Mouse (Mus musculus) WW6 (cell line): ENCODE measurements around the gene Sec24a.

Experiments
- DNase-seq: peaks from one replicate; pipeline ENCODE4 v3.0.0-alpha.2; 2013; ENCODE audit warnings: low read depth, low spot score

Sec24a gene

DNA sequence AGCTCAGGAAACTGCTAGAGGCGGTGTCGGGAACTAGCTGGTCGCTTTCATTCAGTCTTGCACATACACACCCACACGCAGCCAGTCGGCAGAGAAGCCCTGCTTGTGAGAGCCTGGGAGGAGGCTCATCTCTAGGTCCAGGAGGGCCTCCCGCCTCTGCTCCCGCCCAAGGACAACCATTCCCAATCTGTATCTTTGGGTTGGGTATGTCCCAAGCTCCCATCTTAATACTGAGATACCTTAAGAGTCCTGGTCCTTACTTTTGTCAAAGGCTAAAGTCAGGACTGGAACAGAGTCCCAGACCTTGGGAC, 113.6 kb downstream of the Sec24a start:
- DNase-seq: no peak

DNA sequence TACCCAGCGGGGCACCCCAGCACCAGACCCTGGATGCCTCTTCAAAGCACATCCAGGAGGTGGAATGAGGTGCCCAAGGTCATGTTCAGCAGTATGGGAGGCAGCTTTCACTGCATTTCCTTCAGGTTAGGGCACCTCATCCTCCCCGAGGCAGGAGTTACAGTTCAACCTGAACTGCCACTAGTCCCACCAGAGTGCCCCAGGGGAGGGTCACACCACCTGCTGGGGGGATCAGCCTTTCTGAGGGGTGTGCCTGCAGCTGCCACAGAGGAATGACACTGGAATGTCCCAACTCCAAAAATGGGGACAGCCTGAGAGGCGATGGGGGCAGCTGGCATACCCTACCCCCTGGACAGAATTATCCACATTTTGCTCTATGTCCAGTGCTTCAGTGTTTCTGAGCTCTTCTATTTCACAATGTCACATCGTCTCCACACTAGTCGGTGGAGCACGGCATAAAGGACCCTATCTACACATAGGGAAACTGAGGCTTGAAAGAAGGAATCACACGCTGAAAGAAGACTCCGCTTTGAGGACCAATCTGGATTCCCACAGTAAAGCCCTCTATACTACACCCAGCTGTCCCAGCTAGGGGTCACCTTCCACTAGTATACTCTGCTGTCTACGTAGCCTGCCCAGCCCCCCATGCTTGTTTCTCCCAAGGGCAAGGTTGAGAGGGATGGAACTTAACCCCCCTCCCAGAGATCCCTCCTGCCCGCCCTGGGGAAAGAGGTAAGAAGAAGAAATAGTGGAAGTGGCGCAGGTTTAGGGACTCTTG, 114.1 kb downstream of the Sec24a start:
- no peak for DNase-seq

- no peak for DNase-seq
Observed at GRCm38 (mm10) chr11:51648566-51648965, 114.9 kb downstream of the Sec24a start.

DNA sequence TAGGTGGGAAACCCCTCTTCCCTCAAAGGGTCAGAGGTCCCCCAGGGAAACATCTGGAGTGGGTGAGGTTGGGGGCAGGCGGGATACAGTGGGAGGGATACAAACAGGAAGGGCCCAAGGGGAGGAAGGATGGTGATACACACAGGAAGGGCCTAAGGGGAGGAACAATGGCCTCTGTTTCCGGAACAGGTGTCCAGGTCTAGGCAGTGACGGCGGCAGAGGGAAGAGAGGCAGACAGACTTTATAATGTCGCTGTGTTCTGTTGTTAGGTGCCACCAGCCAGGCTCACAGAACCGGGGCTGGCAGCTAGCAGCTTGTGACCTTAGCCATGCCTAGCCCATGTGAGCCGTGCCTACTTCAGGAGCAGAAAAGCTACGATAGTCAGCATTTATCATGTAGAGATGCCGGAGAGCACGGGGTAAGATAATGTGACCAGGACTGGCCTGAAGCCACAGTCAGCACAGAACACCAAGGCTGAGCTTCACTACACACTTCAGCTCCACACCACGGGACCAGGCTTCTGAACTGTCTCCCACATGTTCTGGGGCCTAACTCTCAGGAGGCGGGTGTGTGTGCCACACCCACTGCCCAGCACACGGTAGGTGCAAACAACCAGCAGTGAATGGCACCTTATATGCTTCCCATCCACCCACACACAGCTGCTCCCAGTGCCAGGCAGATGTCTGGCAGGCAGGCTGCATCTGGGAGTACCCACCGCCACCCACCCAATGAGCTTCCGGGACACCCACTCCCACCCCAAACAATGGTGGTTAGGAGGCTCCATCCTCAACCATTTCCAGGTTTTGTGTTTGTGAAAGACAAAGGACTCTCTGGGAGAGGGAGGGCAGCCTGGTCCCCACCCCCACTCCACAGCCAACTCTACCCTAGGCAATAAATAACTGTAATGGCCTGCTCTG, 116.4 kb downstream of the Sec24a start:
- no peak for DNase-seq

GRCm38 (mm10) chr11:51646245-51646644, 117.2 kb downstream of the Sec24a start:
- no peak for DNase-seq

DNA sequence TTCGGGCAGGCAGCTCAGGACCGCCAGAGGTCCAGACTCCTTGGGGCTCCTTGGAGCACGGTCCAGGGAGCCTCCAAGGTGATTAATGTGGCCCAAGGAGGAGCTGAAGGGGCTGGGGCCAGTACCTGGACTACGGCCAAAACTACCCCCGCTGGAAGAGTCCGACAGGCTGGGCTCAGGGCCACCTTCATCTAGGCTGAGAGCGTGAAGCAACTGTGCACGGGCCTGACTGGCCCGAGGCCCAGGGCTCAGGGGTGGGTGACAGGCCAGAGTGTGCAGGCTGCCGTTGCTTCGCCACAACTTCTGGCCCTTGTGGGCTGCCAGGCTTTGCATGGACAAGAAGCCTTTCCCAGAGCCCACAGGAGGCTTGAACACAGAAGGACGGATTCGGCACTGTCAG, 118.1 kb downstream of the Sec24a start:
- no peak for DNase-seq

GRCm38 (mm10) chr11:51644217-51644616, 119.2 kb downstream of the Sec24a start:
- DNase-seq: no peak

GRCm38 (mm10) chr11:51643761-51644160, 119.7 kb downstream of the Sec24a start:
- no peak for DNase-seq

GRCm38 (mm10) chr11:51643202-51643601, 120.2 kb downstream of the Sec24a start:
- no peak for DNase-seq
